Mouse (Mus musculus) heart, postnatal 25 days (tissue): ENCODE results near the gene Fbxw7. TPM values are rescaled to one million over a fixed set of nuclear protein-coding genes. Genes with fewer than 3 reads are reported as not detected.

Source experiments
- DNase-seq: peaks from one replicate; pipeline ENCODE4 v3.0.0; 2022; ENCODE audit warnings: low spot score
- intact Hi-C: fragments of 180-260 bp; cut with DNase I; formaldehyde crosslinking; loops from one replicate; pipeline ENCODE4 v1.15.1; 2025
- total RNA-seq, 2 experiments: library from RNA; stranded (reverse); gene quantifications; 2 replicates each; pipeline ENCODE4 v1.2.3; 2021

The Fbxw7 gene
- total RNA-seq = 10 to 100 TPM; 45.4 to 47.2 TPM

GRCm38 (mm10) chr3:84814762-84815381, at the start of gene Fbxw7:
Gene Fbxw7 (plus strand): TSS chr3:84815268.
- intact Hi-C loops = loop anchor here (5.0 kb wide), 1 partner anchor 57 kb away; no protein-coding TSS in a partner anchor
- no peak for DNase-seq

- no peak for DNase-seq
- intact Hi-C loops = no loop called here
These were observed 46.1 kb upstream of the Fbxw7 start for GRCm38 (mm10) chr3:84768940-84769339.

- intact Hi-C loops = no loop called here
- no peak for DNase-seq
These were observed 45.7 kb upstream of the Fbxw7 start for GRCm38 (mm10) chr3:84769411-84769810.

GRCm38 (mm10) chr3:84770518-84770917, 44.5 kb upstream of the Fbxw7 start:
- no peak for DNase-seq
- intact Hi-C loops = no loop called here

GRCm38 (mm10) chr3:84771980-84772379, 43.1 kb upstream of the Fbxw7 start:
- intact Hi-C loops = no loop called here
- no peak for DNase-seq

- DNase-seq = no peak
- intact Hi-C loops = no loop called here
These were observed 40.6 kb upstream of the Fbxw7 start for GRCm38 (mm10) chr3:84774246-84775066.

GRCm38 (mm10) chr3:84775067-84775423, 40.0 kb upstream of the Fbxw7 start:
- DNase-seq = no peak
- intact Hi-C loops = no loop called here

GRCm38 (mm10) chr3:84775577-84775976, 39.5 kb upstream of the Fbxw7 start:
- intact Hi-C loops = no loop called here
- no peak for DNase-seq

- intact Hi-C loops = no loop called here
- no peak for DNase-seq
These were observed 39.0 kb upstream of the Fbxw7 start for GRCm38 (mm10) chr3:84776084-84776483.

- intact Hi-C loops = no loop called here
- DNase-seq = no peak
These were observed 27.2 kb upstream of the Fbxw7 start for GRCm38 (mm10) chr3:84787914-84788313.

- no peak for DNase-seq
- intact Hi-C loops = no loop called here
These were observed 11.0 kb upstream of the Fbxw7 start for GRCm38 (mm10) chr3:84804036-84804435.

GRCm38 (mm10) chr3:84806206-84806605, 8.9 kb upstream of the Fbxw7 start:
- intact Hi-C loops = no loop called here
- no peak for DNase-seq

GRCm38 (mm10) chr3:84807826-84808225, 7.2 kb upstream of the Fbxw7 start:
- no peak for DNase-seq
- intact Hi-C loops = no loop called here

- intact Hi-C loops = no loop called here
- no peak for DNase-seq
These were observed 6.2 kb upstream of the Fbxw7 start for GRCm38 (mm10) chr3:84808906-84809305.

- no peak for DNase-seq
- intact Hi-C loops = loop anchor here (5.0 kb wide), 1 partner anchor 61 kb away; no protein-coding TSS in a partner anchor
These were observed 4.3 kb upstream of the Fbxw7 start for GRCm38 (mm10) chr3:84810803-84811202.

- intact Hi-C loops = loop anchor here (5.0 kb wide), 1 partner anchor 59 kb away; no protein-coding TSS in a partner anchor
- DNase-seq = no peak
These were observed 1.5 kb upstream of the Fbxw7 start for GRCm38 (mm10) chr3:84813436-84814156.

GRCm38 (mm10) chr3:84814157-84814761, 809 bp upstream of the Fbxw7 start:
- DNase-seq = peak; percentile 99
- intact Hi-C loops = loop anchor here (5.0 kb wide), 1 partner anchor 58 kb away; no protein-coding TSS in a partner anchor

GRCm38 (mm10) chr3:84815461-84815860, 393 bp downstream of the Fbxw7 start:
- intact Hi-C loops = no loop called here
- peak; percentile 10 for DNase-seq

GRCm38 (mm10) chr3:84816951-84817350, 1.9 kb downstream of the Fbxw7 start:
- intact Hi-C loops = no loop called here

GRCm38 (mm10) chr3:84820654-84821201, 5.7 kb downstream of the Fbxw7 start:
- intact Hi-C loops = no loop called here
- no peak for DNase-seq

More at GRCm38 (mm10) chr3:84816951-84817350, 1.9 kb downstream of the Fbxw7 start:
- no peak for DNase-seq
